Mouse (Mus musculus): Measurements from ENCODE around the gene Fbxl18.
"Not testable (repeated sequence)": the region's sequence is repeated elsewhere in the genome, so short reads cannot be mapped to it uniquely, and the experiment has no call there.

The Fbxl18 gene

DNA sequence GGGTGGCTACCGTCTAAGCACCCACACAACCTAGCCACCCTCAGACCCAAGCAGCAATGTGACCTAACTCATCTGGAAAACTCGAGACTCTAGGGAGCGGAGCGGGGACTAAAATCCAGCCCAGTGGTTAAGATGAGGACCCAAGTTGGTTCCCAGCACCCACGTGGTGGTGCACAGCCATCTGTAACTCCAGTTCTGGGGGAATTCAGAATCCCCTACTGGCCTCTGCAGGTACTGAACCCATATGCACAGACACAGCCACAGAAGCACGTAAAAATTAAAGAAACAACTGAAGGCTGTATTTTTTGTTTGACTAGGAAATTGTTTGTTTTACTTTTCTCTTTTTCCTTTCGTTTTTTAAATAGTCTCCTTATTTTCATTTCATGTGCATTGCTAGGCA is 21.5 kb downstream of the Fbxl18 start:
- DNase-seq (ENCODE audit: low read depth, low spot score), result no peak

DNA sequence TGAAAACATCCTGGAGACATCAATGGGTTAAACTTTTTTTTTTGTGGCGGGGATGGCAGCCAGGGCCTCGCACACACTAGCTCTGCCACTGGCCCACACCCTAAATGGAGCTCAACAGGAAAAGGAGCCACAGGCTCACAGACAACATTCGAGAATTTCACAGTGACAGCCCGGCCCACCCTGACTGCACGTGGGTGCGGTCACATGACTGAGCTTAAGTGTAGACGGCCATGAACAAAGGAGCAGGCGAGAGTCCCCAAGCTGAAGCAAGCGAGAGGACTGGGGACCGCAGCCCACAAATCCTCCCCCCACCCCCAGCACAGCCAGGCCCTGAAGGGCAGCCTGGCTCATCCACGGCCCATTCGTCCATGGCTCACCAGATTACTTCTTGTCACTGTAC is 23.5 kb downstream of the Fbxl18 start:
- no peak for DNase-seq (ENCODE audit: low read depth, low spot score)

DNA sequence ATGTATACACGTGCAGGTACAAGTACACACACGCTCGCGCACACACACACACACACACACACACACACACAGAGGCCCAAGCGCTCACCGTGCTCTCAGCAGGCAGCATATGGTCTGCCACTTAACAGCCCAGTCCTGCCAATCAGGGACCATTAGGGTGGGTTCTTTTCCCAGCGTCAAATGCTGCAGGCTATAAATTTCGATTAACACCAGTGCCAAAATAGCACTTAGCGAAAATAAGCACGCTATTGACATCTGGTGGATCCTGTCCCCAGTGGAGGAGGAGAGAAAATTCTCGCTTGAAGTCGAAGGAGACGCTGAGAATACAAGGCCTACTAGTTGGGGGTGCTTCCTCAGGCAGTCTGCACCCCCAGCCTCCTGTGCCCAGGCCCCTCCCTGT is 25.8 kb downstream of the Fbxl18 start:
- DNase-seq (ENCODE audit: low read depth, low spot score), result no peak

DNA sequence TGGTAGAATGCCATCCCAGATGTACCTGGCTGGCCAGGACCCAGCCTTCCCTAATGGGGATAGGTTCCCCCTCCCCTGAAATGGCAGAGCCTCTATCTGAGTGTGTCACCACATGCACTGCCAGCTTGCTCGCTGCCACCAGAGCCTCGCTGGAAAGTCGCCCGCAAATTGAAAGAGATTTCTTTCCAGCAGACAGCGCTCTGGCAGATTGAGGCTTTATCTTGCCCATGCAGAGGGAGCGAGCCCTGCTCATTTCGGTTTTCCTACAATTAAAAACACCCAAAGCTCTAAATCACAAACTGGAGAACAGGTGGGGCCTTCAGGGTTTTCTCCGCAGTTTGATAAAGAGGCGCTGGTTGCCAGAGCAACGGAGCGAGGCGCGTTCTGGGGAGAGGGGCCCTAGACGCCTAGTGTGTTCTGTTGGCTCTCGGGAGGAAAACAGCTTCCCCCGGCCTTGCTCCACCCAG is 37.4 kb downstream of the Fbxl18 start:
- no peak for DNase-seq (ENCODE audit: low read depth, low spot score)

DNA sequence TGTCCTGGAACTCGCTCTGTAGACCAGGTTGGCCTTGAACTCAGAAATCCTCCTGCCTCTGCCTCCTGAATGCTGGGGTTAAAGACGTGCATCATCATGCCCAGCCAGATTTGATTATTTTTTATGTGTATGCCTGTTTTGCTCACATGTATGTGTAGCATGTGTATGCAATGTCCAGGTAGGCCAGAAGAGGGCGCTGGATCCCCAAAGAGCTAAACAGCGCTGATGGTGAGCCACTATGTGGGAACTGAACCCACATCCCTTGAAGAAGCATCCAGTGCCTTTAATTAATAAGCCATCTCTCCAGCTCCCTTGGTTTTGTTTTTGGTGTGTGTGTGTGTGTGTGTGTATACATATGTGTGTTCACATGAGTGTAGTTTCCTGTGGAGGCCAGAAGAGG is 38.8 kb downstream of the Fbxl18 start:
- DNase-seq (ENCODE audit: low read depth, low spot score), result no peak

DNA sequence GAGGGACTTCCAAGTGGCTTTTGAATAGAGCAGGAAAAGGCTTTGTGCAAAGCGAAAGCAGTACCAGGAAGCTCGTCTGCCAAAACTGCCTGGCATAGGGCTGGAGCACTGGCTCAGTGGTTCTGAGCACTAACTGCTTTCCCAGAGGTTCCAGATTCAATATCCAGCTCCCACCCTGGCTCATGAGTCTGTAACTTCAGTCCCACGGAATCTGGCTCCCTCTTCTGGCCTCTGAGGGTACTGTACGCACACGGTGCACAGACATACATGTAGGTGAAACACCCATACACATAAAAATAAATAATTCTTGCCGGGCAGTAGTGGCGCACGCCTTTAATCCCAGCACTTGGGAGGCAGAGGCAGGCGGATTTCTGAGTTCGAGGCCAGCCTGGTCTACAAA is 40.3 kb downstream of the Fbxl18 start:
- peak; percentile 41 for DNase-seq (ENCODE audit: low read depth, low spot score)

DNA sequence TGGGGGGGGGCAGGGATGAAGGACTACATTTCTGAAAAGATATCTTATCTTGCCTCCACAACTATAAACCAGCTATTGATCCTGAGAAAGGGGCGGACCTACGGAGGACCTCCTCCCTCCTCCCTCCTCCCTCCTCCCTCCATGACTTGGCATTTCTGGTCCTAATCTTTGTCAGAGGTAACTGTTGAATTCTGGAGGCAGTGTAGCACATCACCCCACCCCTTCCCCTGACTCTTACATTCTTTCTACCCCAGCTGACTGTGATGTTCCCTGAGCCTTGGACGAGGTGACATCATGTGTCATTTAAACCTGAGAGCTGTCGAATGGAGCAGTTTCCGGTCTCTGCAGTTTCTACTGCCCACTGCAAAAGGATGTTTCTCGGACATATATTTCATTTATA is 41.6 kb downstream of the Fbxl18 start:
- no peak for DNase-seq (ENCODE audit: low read depth, low spot score)

DNA sequence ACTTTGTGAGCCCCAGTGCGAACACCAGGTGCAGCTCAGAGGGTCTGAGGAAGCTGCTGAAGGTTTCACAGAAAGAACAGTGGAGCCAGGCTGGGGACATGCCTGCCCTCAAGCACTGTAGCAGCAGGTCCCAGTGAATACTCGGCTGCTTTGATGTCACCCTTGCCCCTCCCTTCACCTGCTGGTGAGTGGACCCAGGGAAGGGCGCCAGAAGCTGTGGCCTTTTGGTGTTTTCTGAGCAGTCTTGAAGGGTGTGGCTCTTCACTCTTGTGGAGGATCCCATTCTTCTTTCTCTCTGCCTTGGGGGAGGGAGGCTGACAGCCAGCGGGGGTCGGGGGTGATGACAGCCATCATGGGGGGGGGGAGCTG is 43.6 kb downstream of the Fbxl18 start:
- DNase-seq (ENCODE audit: low read depth, low spot score), result no peak

DNA sequence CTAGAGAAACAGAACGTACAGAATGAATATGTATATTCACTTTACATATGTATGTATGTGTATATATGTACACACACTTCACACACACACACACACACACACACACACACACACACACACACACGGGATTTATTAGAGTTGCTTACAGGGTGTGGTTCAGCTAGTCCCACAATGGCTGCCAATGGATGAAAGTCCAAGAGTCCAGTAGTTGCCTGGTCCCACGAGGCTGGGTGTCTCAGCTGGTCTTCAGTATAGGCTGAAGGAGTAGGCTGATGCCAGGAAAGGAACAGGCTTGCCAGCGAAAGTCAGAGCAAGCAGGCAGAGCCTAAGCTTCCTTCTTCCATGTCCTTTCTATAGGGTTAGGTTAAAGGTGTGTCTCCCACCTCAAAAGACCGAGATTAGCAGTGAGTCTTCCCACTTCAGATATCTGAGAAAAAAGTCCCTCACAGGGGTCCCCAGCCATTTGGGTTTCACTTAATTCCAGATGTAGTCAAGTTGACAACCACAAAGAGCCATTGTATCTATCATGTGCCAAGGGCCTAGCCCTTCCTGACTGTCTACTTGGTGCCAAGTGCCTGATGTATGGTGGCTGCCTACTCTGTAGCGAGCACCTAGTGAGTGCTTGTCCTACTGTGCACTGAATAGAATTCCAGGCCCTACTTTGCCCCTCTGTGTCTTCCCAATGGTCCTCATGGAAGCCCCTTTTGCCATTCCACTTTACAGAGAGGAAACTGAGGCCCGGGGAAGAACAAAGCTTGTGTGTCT is 44.1 kb downstream of the Fbxl18 start:
- DNase-seq (ENCODE audit: low read depth, low spot score), result no peak

DNA sequence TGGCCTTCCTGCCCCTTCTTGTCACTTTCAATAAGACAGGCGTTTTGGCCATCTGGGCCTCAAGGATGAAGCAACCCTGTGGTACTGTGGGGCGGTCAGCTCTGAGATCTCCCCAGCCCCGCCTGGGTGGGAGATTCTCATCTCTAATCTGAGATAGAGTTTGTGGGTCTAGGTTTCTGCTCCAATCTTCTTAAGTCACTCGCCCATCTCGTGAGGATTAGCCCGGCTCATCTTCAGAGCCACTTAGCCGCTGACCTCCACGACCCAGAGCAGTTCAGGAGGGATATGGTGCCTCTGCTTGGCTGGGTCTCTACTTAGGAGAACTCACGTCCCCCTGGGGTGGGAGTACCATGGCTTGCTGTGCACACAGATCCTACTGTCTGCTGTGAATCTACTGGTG is 44.7 kb downstream of the Fbxl18 start:
- no peak for DNase-seq (ENCODE audit: low read depth, low spot score)

DNA sequence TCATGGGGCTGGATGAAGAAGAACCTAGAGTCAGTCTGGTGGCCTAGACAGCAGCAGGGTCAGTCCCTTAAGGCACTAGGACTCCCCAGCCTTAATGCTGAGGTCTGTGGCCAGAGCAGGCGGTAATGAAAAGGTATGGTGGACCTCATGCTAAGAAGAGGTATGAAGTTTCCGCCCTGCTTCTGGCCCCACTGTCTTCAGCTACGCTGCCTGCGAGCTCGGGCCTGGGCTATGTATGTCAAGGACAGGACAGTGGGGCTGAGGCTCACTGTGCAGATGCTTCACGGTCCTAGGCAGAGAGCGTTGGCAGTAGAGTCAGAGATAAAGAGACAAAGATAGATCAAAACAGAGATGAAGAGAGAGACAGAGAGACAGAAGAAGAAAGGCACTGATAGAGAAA is 46.3 kb downstream of the Fbxl18 start:
- DNase-seq (ENCODE audit: low read depth, low spot score), result no peak

DNA sequence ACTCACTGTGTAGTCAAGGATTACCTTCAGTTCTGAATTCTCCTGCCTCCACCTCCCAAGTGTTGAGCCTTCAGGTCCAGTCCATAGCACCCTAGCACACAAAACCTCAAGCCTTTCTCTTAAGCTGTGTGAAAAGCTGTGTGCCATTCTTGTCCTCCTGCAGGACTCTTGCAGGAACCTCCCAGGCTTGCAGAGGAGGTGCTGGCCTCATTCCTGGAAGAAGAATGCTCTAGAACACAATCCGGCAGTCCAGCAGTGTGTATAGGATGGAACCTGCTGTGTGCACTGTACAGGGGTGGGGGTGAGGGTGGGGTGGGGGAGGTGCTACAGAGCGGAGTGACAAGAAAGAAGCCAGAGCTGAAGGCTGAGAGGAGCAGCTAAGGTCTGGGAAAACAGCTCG is 47.1 kb downstream of the Fbxl18 start:
- no peak for DNase-seq (ENCODE audit: low read depth, low spot score)

DNA sequence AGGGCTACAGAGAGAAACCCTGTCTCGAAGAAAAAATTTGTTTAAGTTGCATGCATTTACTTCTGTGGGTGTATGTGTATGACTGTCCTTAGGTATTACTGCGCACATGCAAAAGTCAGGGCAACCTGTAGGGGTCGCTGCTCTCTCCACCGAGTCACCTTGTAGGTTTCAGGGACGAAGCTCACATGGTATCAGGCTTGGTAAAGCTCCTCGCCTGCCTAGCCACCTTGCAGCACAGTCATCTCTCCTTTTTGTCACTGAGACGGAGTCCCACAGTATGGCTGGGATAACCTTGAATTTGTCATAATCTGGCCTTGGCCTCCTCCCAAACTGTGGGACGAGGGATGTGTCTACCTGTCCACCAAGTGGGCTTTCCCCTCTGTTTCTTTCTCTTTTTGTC is 50.8 kb downstream of the Fbxl18 start:
- DNase-seq (ENCODE audit: low read depth, low spot score), result peak; percentile 39

DNA sequence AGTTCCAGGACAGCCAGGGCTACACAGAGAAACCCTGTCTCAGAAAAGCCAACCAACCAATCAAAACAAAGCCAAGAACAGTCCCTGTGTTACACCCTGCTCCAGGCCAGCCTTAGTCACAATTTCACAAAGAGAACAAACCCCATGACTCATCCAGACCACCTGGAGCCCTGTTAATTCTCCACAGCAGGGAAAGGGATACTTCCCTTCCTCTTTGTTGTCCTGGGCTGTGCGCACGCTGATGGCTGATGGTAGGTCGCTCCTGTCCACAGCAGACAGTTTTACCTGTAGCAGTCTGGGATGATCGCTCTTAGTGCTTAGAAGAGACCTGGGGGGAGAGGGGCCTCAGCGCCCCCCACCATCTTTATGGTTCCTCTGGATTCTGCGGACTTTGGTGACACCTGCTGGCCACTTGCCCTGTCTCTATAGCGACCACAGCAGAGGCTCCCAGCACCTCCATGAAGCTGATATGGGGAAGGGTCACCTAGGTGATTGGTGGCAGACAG is 53.0 kb downstream of the Fbxl18 start:
- peak; percentile 26 for DNase-seq (ENCODE audit: low read depth, low spot score)

DNA sequence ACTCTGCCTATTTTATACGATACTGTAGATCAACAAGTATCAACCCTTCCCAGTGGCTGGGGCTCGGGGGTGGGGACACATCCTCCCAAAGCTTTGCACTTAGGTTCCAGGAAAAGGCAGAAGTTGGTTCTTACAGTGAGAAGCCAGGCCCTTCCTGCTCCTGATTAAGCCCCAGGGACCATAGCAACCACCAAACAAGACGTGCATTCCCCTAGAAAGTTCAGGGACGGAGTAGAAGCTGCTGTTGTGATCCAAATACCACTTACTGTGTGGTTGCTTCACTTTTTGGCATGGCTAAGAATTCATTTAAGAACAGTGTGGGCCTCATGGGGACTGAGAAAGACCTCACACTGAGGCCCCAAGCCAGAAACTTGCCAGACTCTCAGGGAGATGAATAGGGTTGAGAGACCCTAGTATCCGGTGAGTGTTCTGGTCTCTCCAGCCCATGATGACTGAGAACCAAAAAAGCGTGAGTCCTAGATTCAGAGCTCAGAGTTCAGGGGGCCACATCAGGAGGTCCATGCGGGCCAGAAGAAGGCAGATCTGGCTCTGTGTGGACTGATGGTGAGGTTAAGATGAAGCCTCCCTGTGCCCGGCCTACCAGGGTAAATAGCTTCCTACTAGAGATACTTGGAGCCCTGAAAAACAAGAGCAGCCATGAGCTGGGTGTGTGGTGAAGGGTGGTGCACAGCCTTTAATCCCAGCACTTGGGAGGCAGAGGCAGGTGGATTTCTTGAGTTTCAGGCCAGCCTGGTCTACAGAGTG is 53.7 kb downstream of the Fbxl18 start:
- no peak for DNase-seq (ENCODE audit: low read depth, low spot score)

DNA sequence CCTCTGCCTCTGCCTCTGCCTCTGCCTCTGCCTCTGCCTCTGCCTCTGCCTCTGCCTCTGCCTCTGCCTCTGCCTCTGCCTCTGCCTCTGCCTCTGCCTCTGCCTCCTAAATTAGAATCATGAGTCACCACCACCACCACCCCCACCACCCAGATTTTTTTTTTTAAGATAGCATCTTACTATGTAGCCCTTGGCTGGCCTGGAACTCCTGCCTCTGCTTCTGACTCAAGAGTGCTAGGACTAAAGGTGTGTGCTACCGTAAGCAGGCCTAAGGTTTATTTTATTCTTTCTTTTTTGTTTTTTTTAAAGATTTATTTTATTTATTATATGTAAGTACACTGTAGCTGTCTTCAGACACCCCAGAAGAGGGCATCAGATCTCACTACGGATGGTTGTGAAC is 57.8 kb downstream of the Fbxl18 start:
- not testable (repeated sequence) for DNase-seq (ENCODE audit: low read depth, low spot score)

DNA sequence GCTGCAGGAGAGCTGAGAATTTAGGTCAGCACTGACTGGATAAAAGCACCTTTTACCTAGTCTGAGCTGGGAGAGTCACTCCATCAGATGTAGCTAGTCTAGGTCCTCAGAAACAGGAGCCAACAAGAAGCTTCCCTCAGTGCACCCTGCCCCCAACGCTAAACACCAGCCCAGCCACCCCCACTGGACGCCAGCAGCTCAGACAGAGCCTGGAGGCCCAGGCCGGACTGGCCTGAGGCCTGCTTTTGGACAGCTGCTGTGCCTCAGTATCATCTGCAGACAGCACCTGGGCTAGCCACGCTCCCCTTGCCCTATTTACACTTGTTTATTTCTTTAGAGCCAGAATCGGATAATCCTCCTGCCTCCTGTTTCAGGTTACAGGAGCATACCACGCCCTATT is 58.3 kb downstream of the Fbxl18 start:
- DNase-seq (ENCODE audit: low read depth, low spot score), result no peak

DNA sequence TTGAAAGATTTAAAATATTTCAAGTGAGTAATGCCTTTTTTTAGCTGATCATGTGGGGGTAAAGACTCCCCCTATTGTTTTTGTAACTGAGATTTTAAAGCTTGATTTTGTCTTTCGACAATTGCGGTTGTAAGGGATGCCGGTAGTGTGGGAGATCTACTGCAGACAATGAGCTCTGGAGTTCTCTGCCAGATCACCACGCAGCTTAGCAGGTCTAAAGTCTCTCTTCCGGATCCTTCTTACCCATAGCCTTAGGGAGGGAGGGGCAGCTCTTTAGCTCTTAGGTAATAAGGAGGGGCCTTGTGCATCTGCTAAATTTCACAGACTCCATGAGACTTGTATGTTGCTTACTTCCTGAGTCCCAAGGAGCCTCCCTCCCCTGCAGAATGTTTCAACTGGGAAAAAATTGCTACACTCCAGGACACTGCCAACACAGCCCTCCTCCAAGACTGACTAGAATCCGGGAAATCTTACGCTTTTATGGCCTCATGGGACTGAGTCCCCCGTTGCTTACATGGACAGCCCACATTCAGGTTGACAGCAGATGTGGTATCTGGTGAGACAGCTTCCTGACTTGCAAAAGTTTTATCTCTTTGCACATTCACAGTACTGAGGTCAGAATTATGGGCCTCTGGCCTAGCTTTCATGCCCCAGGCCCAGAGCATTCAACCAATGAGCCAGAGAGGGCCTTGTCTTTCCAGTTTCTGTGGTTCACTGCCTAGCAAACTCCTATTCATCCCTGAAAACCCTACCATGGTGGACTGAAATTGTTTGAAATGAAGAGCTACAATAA is 61.4 kb downstream of the Fbxl18 start:
- no peak for DNase-seq (ENCODE audit: low read depth, low spot score)

DNA sequence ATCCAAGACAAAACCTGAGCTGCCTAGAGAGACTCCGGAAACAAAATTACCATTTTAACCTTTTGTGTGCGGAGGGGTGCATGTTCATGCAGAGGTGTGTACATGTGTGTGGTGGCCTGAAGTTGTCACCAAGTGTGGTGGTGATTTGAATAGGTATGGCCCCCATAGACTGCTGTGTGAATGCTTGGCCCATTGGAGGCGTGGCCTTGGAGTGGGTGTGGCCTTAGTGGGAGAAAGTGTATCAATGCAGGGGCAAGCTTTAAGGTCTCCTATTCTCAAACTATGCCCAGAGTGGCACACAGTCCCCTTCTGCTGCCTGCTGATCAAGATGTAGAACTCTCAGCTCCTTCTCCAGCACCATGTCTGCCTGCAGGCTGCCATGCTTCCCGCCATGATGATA is 69.1 kb downstream of the Fbxl18 start:
- no peak for DNase-seq (ENCODE audit: low read depth, low spot score)

DNA sequence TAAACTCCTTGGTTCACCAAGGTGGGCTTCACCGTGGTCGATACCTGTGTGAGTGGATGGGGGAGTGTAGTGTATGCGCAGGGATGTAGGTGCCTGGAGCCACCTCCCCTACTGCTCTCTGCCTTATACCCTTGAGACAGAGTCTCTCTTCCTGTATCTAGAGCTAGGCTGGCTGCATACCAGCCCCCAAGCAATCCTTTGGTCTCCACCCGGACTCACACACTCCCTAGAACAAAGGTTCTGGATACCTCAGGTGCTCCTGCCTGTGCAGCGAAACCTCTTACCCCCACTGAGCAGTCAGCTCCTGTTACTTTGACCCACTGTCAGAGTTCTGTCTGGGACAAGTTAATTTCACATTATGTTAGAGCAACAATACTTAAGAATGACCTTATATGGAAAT is 69.6 kb downstream of the Fbxl18 start:
- no peak for DNase-seq (ENCODE audit: low read depth, low spot score)

DNA sequence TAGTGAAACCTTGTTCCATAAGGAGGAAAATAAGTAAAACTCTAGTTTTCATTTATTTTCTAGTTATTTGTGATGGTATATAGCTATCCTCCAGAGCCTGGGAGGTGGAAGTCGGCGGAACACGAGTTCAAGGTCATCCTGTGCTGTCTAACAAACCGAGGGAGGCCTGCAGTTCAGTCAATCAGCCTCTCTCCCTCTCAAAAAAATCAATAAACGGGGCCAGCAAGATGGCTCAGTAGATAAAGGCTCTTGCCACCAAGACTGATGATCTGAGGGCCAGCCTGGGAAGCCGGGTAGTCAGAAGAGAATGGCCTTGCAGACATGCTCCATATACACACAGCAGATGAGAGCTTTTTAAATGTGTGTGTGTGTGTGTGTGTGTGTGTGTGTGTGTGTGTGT is 71.1 kb downstream of the Fbxl18 start:
- no peak for DNase-seq (ENCODE audit: low read depth, low spot score)

Data from CD4-positive, CD25-positive, alpha-beta regulatory T cell, adult 2 months (primary cell).